Mouse (Mus musculus) forebrain, embryonic 16.5 days (tissue): ENCODE results near the gene Cend1. TPM values are rescaled to one million over a fixed set of nuclear protein-coding genes. Genes with fewer than 3 reads are reported as not detected.
A peak's percentile ranks its signal among the peaks of the same experiment; 100 is the strongest.

Experiments
- ATAC-seq: fragments of 200-750 bp; cut with Nextera tagmentation; 2 replicates; pipeline ENCODE4 v1.8.0; 2017; ENCODE audit warnings: mild to moderate bottlenecking, moderate library complexity
- H3K27ac ChIP-seq: fragments of 300-500 bp; sonication (generic); 2 replicates; pipeline ENCODE4 v1.5.1; 2014; ENCODE audit warnings: low read length, control low read depth
- H3K27me3 ChIP-seq: fragments of 300-500 bp; sonication (generic); replicated peaks from 2 replicates; pipeline ENCODE4 v1.6.1; 2014; ENCODE audit warnings: low read length; ENCODE audit not compliant: control insufficient read depth, insufficient read depth
- H3K36me3 ChIP-seq: fragments of 300-500 bp; sonication (generic); 2 replicates; pipeline ENCODE4 v1.6.1; 2014; ENCODE audit not compliant: control insufficient read depth, insufficient read depth
- H3K4me1 ChIP-seq: fragments of 300-500 bp; sonication (generic); replicated peaks from 2 replicates; pipeline ENCODE4 v1.6.1; 2014; ENCODE audit warnings: low read length; ENCODE audit not compliant: control insufficient read depth, insufficient read depth
- H3K4me2 ChIP-seq: fragments of 300-500 bp; sonication (generic); 2 replicates; pipeline ENCODE4 v1.6.1; 2014; ENCODE audit warnings: mild to moderate bottlenecking, low read length, control low read depth
- H3K4me3 ChIP-seq: fragments of 300-500 bp; sonication (generic); replicated peaks from 2 replicates; pipeline ENCODE4 v1.5.1; 2014; ENCODE audit warnings: mild to moderate bottlenecking, low read length, control low read depth
- H3K9ac ChIP-seq: fragments of 300-500 bp; sonication (generic); replicated peaks from 2 replicates; pipeline ENCODE4 v1.6.1; 2014; ENCODE audit warnings: low read depth, low read length, control low read depth
- H3K9me3 ChIP-seq: fragments of 300-500 bp; sonication (generic); 2 replicates; pipeline ENCODE4 v1.6.1; 2016; ENCODE audit warnings: low read length; ENCODE audit not compliant: control insufficient read depth
- WGBS: fragments of 180-500 bp; shearing (Covaris S2); extraction: QIAGEN DNeasy Blood & Tissue Kit; methylation state at CpG from one replicate; pipeline ENCODE4 v1.1.7; 2014; 5-methylcytosine and 5-hydroxymethylcytosine counted together
- polyA plus RNA-seq: library from polyadenylated mRNA; unstranded; fragments of >200 nt; fragmentation: Nextera tagmentation; extraction: Ambion mirVana; gene quantifications from 2 replicates; pipeline ENCODE4 v1.2.1, GENCODE M21; 2015

Gene Cend1
- polyA plus RNA-seq, 1 experiment from 2014 or later, result 70.3 TPM

GRCm38 (mm10) chr7:141466607-141467148 is 37.4 kb upstream of the Cend1 start:
- Histone ChIP-seq H3K9me3 (no peaks in the 10 kb centered on the region), H3K4me3 (peak overlapping the region; percentile 62), H3K27me3 (peaks cover 45% of the 10 kb centered on the region), H3K27ac (no peak overlapping the region), H3K4me1 (peaks cover 40% of the 10 kb centered on the region), H3K36me3 (peaks cover 13% of the 10 kb centered on the region), H3K9ac (no peak overlapping the region), H3K4me2 (peak overlapping the region; percentile 62)
- ATAC-seq, result no peak
- 62% methylated on average over 10 of the region's 10 CpGs for WGBS

GRCm38 (mm10) chr7:141466045-141466394 is 36.7 kb upstream of the Cend1 start:
- no peak overlapping the region for H3K27ac ChIP-seq
- no peak for ATAC-seq
- H3K4me2 ChIP-seq, result no peak overlapping the region
- H3K36me3 ChIP-seq, result peaks cover 9% of the 10 kb centered on the region; the same call in 1 of the 2 replicates
- no peaks in the 10 kb centered on the region for H3K9me3 ChIP-seq
- H3K4me3 ChIP-seq, result no peak overlapping the region
- H3K4me1 ChIP-seq, result peaks cover 43% of the 10 kb centered on the region
- WGBS, result 79% methylated on average over 7 of the region's 7 CpGs
- H3K9ac ChIP-seq, result no peak overlapping the region
- H3K27me3 ChIP-seq, result peaks cover 51% of the 10 kb centered on the region

- H3K4me3 ChIP-seq, result no peak overlapping the region
- peaks cover 7% of the 10 kb centered on the region; the same call in 1 of the 2 replicates for H3K36me3 ChIP-seq
- H3K9ac ChIP-seq, result no peak overlapping the region
- no peaks in the 10 kb centered on the region for H3K9me3 ChIP-seq
- no peak overlapping the region for H3K27ac ChIP-seq
- peaks cover 43% of the 10 kb centered on the region for H3K4me1 ChIP-seq
- no peak overlapping the region for H3K4me2 ChIP-seq
- ATAC-seq, result no peak
- WGBS, result 42% methylated on average over 10 of the region's 10 CpGs
- peaks cover 56% of the 10 kb centered on the region for H3K27me3 ChIP-seq
Observed at GRCm38 (mm10) chr7:141465388-141466044, 36.2 kb upstream of the Cend1 start.

- Histone ChIP-seq H3K4me3 (peak overlapping the region; percentile 10), H3K4me1 (peaks cover 39% of the 10 kb centered on the region), H3K36me3 (peaks cover 3% of the 10 kb centered on the region; the same call in 1 of the 2 replicates), H3K27me3 (peaks cover 59% of the 10 kb centered on the region), H3K4me2 (peak overlapping the region; percentile 24; the same call in 1 of the 2 replicates), H3K9ac (0 out of 2 replicates have a peak overlapping the region, but pooled peaks have one; percentile 14), H3K27ac (no peak overlapping the region), H3K9me3 (no peaks in the 10 kb centered on the region)
- ATAC-seq, result no peak
- 4% methylated on average over 38 of the region's 38 CpGs for WGBS
Observed at GRCm38 (mm10) chr7:141464603-141465201, 35.4 kb upstream of the Cend1 start.

- 23% methylated on average over 12 of the region's 12 CpGs for WGBS
- H3K27ac ChIP-seq, result no peak overlapping the region
- no peak overlapping the region for H3K9ac ChIP-seq
- no peaks in the 10 kb centered on the region for H3K9me3 ChIP-seq
- peaks cover 32% of the 10 kb centered on the region for H3K4me1 ChIP-seq
- H3K4me3 ChIP-seq, result no peak overlapping the region
- H3K4me2 ChIP-seq, result no peak overlapping the region
- no peak for ATAC-seq
- no peaks in the 10 kb centered on the region for H3K36me3 ChIP-seq
- peaks cover 59% of the 10 kb centered on the region for H3K27me3 ChIP-seq
Observed at GRCm38 (mm10) chr7:141463824-141464602, 34.7 kb upstream of the Cend1 start.

GRCm38 (mm10) chr7:141462333-141462821 is 33.1 kb upstream of the Cend1 start:
- no peak for ATAC-seq
- Histone ChIP-seq H3K4me1 (peaks cover 19% of the 10 kb centered on the region), H3K27ac (no peak overlapping the region), H3K9ac (no peak overlapping the region; the same call in 1 of the 2 replicates), H3K4me2 (no peak overlapping the region), H3K4me3 (no peak overlapping the region; the same call in 1 of the 2 replicates), H3K9me3 (no peaks in the 10 kb centered on the region), H3K36me3 (no peaks in the 10 kb centered on the region), H3K27me3 (peaks cover 59% of the 10 kb centered on the region)
- WGBS, result 17% methylated on average over 5 of the region's 5 CpGs

GRCm38 (mm10) chr7:141461521-141462332 is 32.4 kb upstream of the Cend1 start:
- no peak for ATAC-seq
- Histone ChIP-seq H3K4me1 (peaks cover 12% of the 10 kb centered on the region), H3K27ac (no peak overlapping the region), H3K9me3 (no peaks in the 10 kb centered on the region), H3K36me3 (no peaks in the 10 kb centered on the region), H3K9ac (peak overlapping the region; percentile 38), H3K27me3 (peaks cover 59% of the 10 kb centered on the region), H3K4me2 (peak overlapping the region; percentile 54), H3K4me3 (peak overlapping the region; percentile 36)
- 2% methylated on average over 54 of the region's 59 CpGs for WGBS

- WGBS, result 71% methylated on average over 15 of the region's 15 CpGs
- ATAC-seq, result no peak
- Histone ChIP-seq H3K9ac (peak within 1 kb of the TSS; percentile 38), H3K9me3 (no peaks in the 10 kb centered on the region), H3K4me2 (peak within 1 kb of the TSS; percentile 54), H3K27ac (no peak within 1 kb of the TSS), H3K36me3 (no peaks in the 10 kb centered on the region), H3K4me1 (peaks cover 19% of the 10 kb centered on the region), H3K4me3 (peak within 1 kb of the TSS; percentile 36), H3K27me3 (peaks cover 49% of the 10 kb centered on the region)
Observed at GRCm38 (mm10) chr7:141460391-141461113, 31.3 kb upstream of the Cend1 start, which contains the start of gene Cracr2b. Gene Cracr2b, plus strand, starts transcription at chr7:141461094.
